Mouse (Mus musculus) stomach, embryonic 16.5 days (tissue): Measurements from ENCODE around the gene Galm. TPM values are rescaled to one million over a fixed set of nuclear protein-coding genes. Genes with fewer than 3 reads are reported as not detected.
"Not testable (repeated sequence)": the region's sequence is repeated elsewhere in the genome, so short reads cannot be mapped to it uniquely, and the experiment has no call there.

Source experiments
- ATAC-seq: fragments of 200-750 bp; cut with Nextera tagmentation; 2 replicates; pipeline ENCODE4 v1.8.0; 2017; ENCODE audit warnings: moderate number of reproducible peaks, moderate TSS enrichment; ENCODE audit not compliant: insufficient read depth, low FRiP score
- H3K27ac ChIP-seq: fragments of 300-500 bp; sonication (generic); 2 replicates; pipeline ENCODE4 v1.5.1; 2014; ENCODE audit warnings: low read length
- H3K27me3 ChIP-seq: fragments of 300-500 bp; sonication (generic); 2 replicates; pipeline ENCODE4 v1.6.1; 2014; ENCODE audit warnings: low read length, control low read depth, mixed read lengths; ENCODE audit not compliant: control insufficient read depth, insufficient read depth
- H3K36me3 ChIP-seq: fragments of 300-500 bp; sonication (generic); 2 replicates; pipeline ENCODE4 v1.6.1; 2014; ENCODE audit warnings: low read length; ENCODE audit not compliant: control insufficient read depth, insufficient read depth
- H3K4me1 ChIP-seq: fragments of 300-500 bp; sonication (generic); 2 replicates; pipeline ENCODE4 v1.6.1; 2014; ENCODE audit warnings: low read length, control low read depth, mixed read lengths; ENCODE audit not compliant: control insufficient read depth, insufficient read depth
- H3K4me2 ChIP-seq: fragments of 300-500 bp; sonication (generic); 2 replicates; pipeline ENCODE4 v1.6.1; 2014; ENCODE audit warnings: low read depth, low read length, mixed read lengths
- H3K4me3 ChIP-seq: fragments of 300-500 bp; sonication (generic); replicated peaks from 2 replicates; pipeline ENCODE4 v1.5.1; 2014; ENCODE audit warnings: mild to moderate bottlenecking, low read length
- H3K9ac ChIP-seq: fragments of 300-500 bp; sonication (generic); 2 replicates; pipeline ENCODE4 v1.6.1; 2014; ENCODE audit warnings: low read length
- H3K9me3 ChIP-seq: fragments of 300-500 bp; sonication (generic); replicated peaks from 2 replicates; pipeline ENCODE4 v1.6.1; 2016; ENCODE audit warnings: low read length, control low read depth; ENCODE audit not compliant: control insufficient read depth
- WGBS: fragments of 180-500 bp; shearing (Covaris S2); extraction: QIAGEN DNeasy Blood & Tissue Kit; methylation state at CpG from one replicate; pipeline ENCODE4 v1.1.7; 2014; 5-methylcytosine and 5-hydroxymethylcytosine counted together
- polyA plus RNA-seq: library from polyadenylated mRNA; unstranded; fragments of >200 nt; fragmentation: Nextera tagmentation; extraction: Ambion mirVana; gene quantifications from 2 replicates; pipeline ENCODE4 v1.2.1, GENCODE M21; 2015

Gene Galm
- polyA plus RNA-seq, 1 experiment from 2014 or later: 34.3 TPM

- no peaks in the 10 kb centered on the region for H3K27me3 ChIP-seq
- peak overlapping the region; percentile 98 for H3K9ac ChIP-seq
- under 1% methylated on average over 36 of the region's 36 CpGs for WGBS
- H3K9me3 ChIP-seq: no peaks in the 10 kb centered on the region
- peak overlapping the region; percentile 99 for H3K27ac ChIP-seq
- peak overlapping the region; percentile 95 for H3K4me3 ChIP-seq
- H3K4me2 ChIP-seq: peak overlapping the region; percentile 84
- peak; percentile 56; the same call in 1 of the 2 replicates for ATAC-seq
- 0 out of 2 replicates have a peak, but pooled peaks cover 6% of the 10 kb centered on the region for H3K4me1 ChIP-seq
- peaks cover 10% of the 10 kb centered on the region for H3K36me3 ChIP-seq
Observed at GRCm38 (mm10) chr17:80206301-80206670, 79.0 kb downstream of the Galm start.

GRCm38 (mm10) chr17:80206671-80207581 is 79.7 kb downstream of the Galm start, which contains the start of the genes Srsf7 and Ttc39d:
TSS of gene Srsf7 (minus strand) at chr17:80207307.
TSS of gene Ttc39d (plus strand) at chr17:80207460.
- Histone ChIP-seq H3K27ac (peak within 1 kb of the TSS; percentile 99), H3K4me3 (peak within 1 kb of the TSS; percentile 95), H3K4me1 (0 out of 2 replicates have a peak, but pooled peaks cover 6% of the 10 kb centered on the region), H3K27me3 (no peaks in the 10 kb centered on the region), H3K36me3 (peaks cover 7% of the 10 kb centered on the region; the same call in 1 of the 2 replicates), H3K9me3 (no peaks in the 10 kb centered on the region), H3K4me2 (peak within 1 kb of the TSS; percentile 84), H3K9ac (peak within 1 kb of the TSS; percentile 98)
- WGBS: under 1% methylated on average over 91 of the region's 95 CpGs
- ATAC-seq: peak; percentile 96

DNA sequence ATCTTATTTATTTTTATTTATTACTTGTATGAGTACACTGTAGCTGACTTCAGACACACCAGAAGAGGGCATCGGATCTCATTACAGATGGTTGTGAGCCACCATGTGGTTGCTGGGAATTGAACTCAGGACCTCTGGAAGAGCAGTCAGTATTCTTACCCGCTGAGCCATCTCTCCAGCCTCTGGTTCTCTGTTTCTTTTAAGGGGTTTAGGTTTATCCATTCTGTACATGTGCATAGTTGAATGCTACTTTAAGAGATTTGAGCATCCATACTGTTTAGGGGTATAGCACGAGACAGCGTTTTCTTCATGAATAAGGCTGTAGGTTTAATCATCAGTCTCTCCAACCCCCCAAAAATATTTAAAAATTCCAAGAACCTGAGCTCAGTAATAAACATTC is 86.7 kb downstream of the Galm start:
- not testable (repeated sequence) for H3K4me2 ChIP-seq, H3K9me3 ChIP-seq, ATAC-seq, H3K27ac ChIP-seq, H3K36me3 ChIP-seq, H3K4me1 ChIP-seq, H3K4me3 ChIP-seq, H3K9ac ChIP-seq, H3K27me3 ChIP-seq
- WGBS: 88% methylated on average over 4 of the region's 4 CpGs

DNA sequence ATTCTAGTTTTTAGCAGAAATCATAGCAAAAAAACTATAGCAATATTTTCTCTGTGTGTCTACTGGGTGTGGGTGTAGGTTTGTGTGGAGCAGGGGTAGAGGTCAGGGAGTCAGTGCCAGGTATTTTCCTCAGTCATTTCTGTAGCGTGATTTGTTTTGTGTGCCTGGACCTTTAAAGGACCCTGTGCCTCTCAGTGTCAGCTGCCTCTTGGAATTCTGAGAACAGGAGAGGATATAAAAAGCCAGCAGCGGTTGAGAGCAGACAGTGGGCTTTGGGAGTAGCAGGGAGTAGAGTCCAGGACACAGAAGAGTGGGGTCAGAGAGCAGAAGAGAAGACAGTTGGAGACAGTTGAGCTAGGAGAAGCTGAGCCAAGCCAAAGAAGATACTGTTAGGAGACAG is 92.9 kb downstream of the Galm start:
- H3K27ac ChIP-seq: no peak overlapping the region
- H3K9ac ChIP-seq: no peak overlapping the region
- no peaks in the 10 kb centered on the region for H3K36me3 ChIP-seq
- no peaks in the 10 kb centered on the region for H3K9me3 ChIP-seq
- no peak for ATAC-seq
- H3K4me3 ChIP-seq: no peak overlapping the region
- WGBS: 63% methylated on average over 2 of the region's 2 CpGs
- no peak overlapping the region for H3K4me2 ChIP-seq
- no peaks in the 10 kb centered on the region for H3K27me3 ChIP-seq
- no peaks in the 10 kb centered on the region for H3K4me1 ChIP-seq

- no peak overlapping the region for H3K9ac ChIP-seq
- no peaks in the 10 kb centered on the region for H3K27me3 ChIP-seq
- H3K27ac ChIP-seq: no peak overlapping the region
- 62% methylated on average over 9 of the region's 9 CpGs for WGBS
- H3K4me2 ChIP-seq: no peak overlapping the region
- H3K36me3 ChIP-seq: no peaks in the 10 kb centered on the region
- no peak overlapping the region for H3K4me3 ChIP-seq
- no peak for ATAC-seq
- no peaks in the 10 kb centered on the region for H3K4me1 ChIP-seq
- no peaks in the 10 kb centered on the region for H3K9me3 ChIP-seq
Observed at GRCm38 (mm10) chr17:80221202-80221601, 93.9 kb downstream of the Galm start.

DNA sequence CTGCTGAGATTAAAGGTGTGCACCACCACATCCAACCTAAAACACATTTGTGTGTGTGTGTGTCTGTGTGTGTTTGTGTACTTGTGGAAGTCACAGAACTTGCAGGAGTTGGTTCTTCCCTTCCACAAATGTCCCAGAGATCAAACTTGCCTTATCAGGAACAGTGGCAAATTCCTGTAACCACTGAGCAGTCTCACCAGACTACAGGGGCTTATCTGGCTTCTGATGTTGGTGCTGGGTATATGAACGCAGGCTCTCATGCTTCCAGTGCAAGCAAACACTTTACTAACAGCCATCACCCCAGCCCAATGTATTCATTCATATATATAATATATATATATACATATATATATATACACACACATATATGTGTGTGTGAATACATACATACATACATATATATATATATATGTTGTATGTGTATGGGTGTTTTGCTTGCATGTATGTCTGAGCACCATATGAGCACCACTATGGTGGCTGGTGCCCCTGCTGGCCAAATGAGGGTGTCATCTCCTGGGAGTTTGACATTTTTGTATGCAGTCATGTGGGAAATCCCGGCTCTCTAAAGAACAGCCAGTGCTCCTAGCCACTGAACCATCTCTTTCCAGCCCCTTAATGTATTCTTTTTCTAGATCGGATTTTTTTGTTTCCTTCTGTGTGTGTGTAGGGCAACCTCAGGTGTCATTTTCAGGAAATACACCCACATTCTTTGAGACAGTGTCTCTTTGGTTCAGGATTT is 94.8 kb downstream of the Galm start:
- Histone ChIP-seq H3K4me3 (no peak overlapping the region), H3K36me3 (no peaks in the 10 kb centered on the region)
- WGBS: 68% methylated on average over 3 of the region's 3 CpGs

DNA sequence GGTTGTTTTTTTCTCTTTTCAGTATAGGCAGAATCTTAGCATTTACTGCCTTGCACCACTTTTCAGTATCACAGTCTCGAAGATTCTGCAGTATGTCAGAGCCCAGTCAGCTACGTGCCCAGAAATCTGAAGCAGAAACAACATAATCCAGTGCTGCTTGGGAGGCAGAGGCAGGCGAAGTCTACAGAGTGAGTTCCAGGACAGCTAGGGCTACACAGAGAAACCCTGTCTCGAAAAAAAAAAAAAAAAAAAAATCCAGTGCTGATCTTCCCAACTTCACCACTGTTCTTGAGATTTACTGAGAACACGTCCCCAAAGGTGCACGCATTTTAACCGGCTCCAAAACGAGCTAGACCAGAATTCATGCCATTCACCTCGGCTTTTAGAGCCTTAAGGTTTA is 96.6 kb downstream of the Galm start:
- H3K9ac ChIP-seq: peak overlapping the region; percentile 81

More for the DNA sequence above, 94.8 kb downstream of the Galm start:
- H3K27ac ChIP-seq: no peak overlapping the region
- no peaks in the 10 kb centered on the region for H3K4me1 ChIP-seq
- H3K9me3 ChIP-seq: no peaks in the 10 kb centered on the region
- ATAC-seq: no peak
- no peaks in the 10 kb centered on the region for H3K27me3 ChIP-seq
- H3K9ac ChIP-seq: no peak overlapping the region
- H3K4me2 ChIP-seq: no peak overlapping the region

DNA sequence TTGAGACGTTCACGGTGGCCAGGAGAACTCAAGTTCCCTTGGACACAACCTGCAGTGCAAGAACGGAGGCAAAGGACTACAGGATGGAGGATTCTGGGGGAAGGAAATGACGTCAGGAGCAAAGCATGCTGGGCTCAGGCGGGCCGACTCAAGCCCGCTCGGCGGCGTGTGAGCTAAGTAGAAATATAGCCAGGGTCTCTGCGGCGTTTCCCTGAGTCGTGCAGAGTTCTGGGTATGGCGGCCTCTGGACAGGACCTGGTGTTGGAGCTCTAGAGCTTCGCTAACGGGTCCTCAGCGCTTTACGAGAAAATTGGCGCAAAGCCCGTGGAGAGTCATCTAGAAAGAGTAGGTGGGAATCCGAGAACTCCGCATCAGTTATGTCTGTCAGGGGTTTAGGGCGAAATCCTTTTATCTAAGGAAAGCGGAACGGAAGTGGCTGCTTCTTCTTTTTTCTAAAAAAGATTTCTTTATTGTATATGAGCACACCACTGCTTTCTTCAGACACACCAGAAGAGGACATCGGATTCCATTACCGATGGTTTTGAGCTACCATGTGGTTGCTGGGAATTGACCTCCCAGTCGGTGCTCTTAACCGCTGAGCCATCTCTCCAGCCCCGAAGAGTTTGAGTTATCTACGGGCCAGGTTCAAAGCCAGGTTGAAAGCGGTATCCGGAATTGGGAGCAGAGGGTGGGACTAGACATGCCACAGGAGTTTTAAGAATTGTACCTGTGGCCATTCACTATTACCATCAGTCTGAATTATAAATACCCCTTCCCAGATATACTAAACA is 97.2 kb downstream of the Galm start, which contains the start of gene Gemin6:
Gene Gemin6 (plus strand): TSS at position 116 of the 791 bp plus-strand sequence.
- under 1% methylated on average over 33 of the region's 33 CpGs for WGBS
- Histone ChIP-seq H3K4me1 (no peaks in the 10 kb centered on the region), H3K4me2 (peak within 1 kb of the TSS; percentile 75), H3K27me3 (no peaks in the 10 kb centered on the region), H3K4me3 (peak within 1 kb of the TSS; percentile 65), H3K27ac (peak within 1 kb of the TSS; percentile 88), H3K9ac (peak within 1 kb of the TSS; percentile 81), H3K9me3 (no peaks in the 10 kb centered on the region), H3K36me3 (no peaks in the 10 kb centered on the region)
- ATAC-seq: peak; percentile 97

More for the DNA sequence above, 96.6 kb downstream of the Galm start:
- Histone ChIP-seq H3K4me2 (peak overlapping the region; percentile 75), H3K9me3 (no peaks in the 10 kb centered on the region), H3K36me3 (no peaks in the 10 kb centered on the region), H3K27me3 (no peaks in the 10 kb centered on the region), H3K4me3 (peak overlapping the region; percentile 65), H3K4me1 (no peaks in the 10 kb centered on the region), H3K27ac (peak overlapping the region; percentile 88)
- peak; percentile 11; the same call in 1 of the 2 replicates for ATAC-seq
- WGBS: 8% methylated on average over 9 of the region's 9 CpGs
